Mouse (Mus musculus) lung, postnatal 36 days (tissue): ENCODE measurements at regions not wholly inside any gene's neighbourhood (a gene's known extent, or its start where the extent isn't known, plus 50 kb on each side); places are given as distances from the start of the nearest gene placed in this dataset.

Experiments used
- DNase-seq: peaks from one replicate; pipeline ENCODE4 v3.0.0; 2022; ENCODE audit warnings: mixed read lengths

GRCm38 (mm10) chr7:135996896-135997295, 280.7 kb upstream of the Mki67 start:
- no peak for DNase-seq

GRCm38 (mm10) chr7:135997640-135998039, 281.5 kb upstream of the Mki67 start:
- DNase-seq = no peak

- no peak for DNase-seq
These were observed 286.2 kb upstream of the Mki67 start for GRCm38 (mm10) chr7:136002382-136002781.

GRCm38 (mm10) chr7:136003291-136003690, 287.1 kb upstream of the Mki67 start:
- no peak for DNase-seq

GRCm38 (mm10) chr7:136007796-136008455, 291.8 kb upstream of the Mki67 start:
- no peak for DNase-seq

GRCm38 (mm10) chr7:136008486-136008885, 292.3 kb upstream of the Mki67 start:
- no peak for DNase-seq

- DNase-seq = peak; percentile 28
These were observed 293.9 kb upstream of the Mki67 start for GRCm38 (mm10) chr7:136010013-136010412.

GRCm38 (mm10) chr7:136014706-136015105, 298.5 kb upstream of the Mki67 start:
- DNase-seq = no peak

- DNase-seq = no peak
These were observed 300.8 kb upstream of the Mki67 start for GRCm38 (mm10) chr7:136016918-136017317.

GRCm38 (mm10) chr7:136020577-136020976, 304.4 kb upstream of the Mki67 start:
- no peak for DNase-seq

GRCm38 (mm10) chr7:136021071-136021470, 304.9 kb upstream of the Mki67 start:
- no peak for DNase-seq

- DNase-seq = no peak
These were observed 306.8 kb upstream of the Mki67 start for GRCm38 (mm10) chr7:136022781-136023448.

- no peak for DNase-seq
These were observed 310.3 kb upstream of the Mki67 start for GRCm38 (mm10) chr7:136026451-136026850.

- no peak for DNase-seq
These were observed 315.9 kb upstream of the Mki67 start for GRCm38 (mm10) chr7:136032026-136032425.

- DNase-seq = no peak
These were observed 317.4 kb upstream of the Mki67 start for GRCm38 (mm10) chr7:136033536-136033935.

- no peak for DNase-seq
These were observed 319.6 kb upstream of the Mki67 start for GRCm38 (mm10) chr7:136035735-136036134.

GRCm38 (mm10) chr7:136038072-136038471, 321.9 kb upstream of the Mki67 start:
- no peak for DNase-seq

GRCm38 (mm10) chr7:136038906-136039305, 322.7 kb upstream of the Mki67 start:
- no peak for DNase-seq

- DNase-seq = no peak
These were observed 325.8 kb upstream of the Mki67 start for GRCm38 (mm10) chr7:136041921-136042320.

- DNase-seq = peak; percentile 14
These were observed 330.6 kb upstream of the Mki67 start for GRCm38 (mm10) chr7:136046645-136047363.

- no peak for DNase-seq
These were observed 331.3 kb upstream of the Mki67 start for GRCm38 (mm10) chr7:136047364-136047945.

- no peak for DNase-seq
These were observed 332.9 kb upstream of the Mki67 start for GRCm38 (mm10) chr7:136048925-136049586.

- DNase-seq = no peak
These were observed 333.4 kb upstream of the Mki67 start for GRCm38 (mm10) chr7:136049587-136049930.
